Mouse (Mus musculus) cerebellum, postnatal 4 days (tissue): ENCODE data around the gene Lipe.

Experiments
- DNase-seq, 2 experiments: peaks; one replicate each; pipeline ENCODE4 v3.0.0; 2022; ENCODE audit warnings: low spot score in 2 of 2, mixed read lengths in 1 of 2

Gene Lipe

DNA sequence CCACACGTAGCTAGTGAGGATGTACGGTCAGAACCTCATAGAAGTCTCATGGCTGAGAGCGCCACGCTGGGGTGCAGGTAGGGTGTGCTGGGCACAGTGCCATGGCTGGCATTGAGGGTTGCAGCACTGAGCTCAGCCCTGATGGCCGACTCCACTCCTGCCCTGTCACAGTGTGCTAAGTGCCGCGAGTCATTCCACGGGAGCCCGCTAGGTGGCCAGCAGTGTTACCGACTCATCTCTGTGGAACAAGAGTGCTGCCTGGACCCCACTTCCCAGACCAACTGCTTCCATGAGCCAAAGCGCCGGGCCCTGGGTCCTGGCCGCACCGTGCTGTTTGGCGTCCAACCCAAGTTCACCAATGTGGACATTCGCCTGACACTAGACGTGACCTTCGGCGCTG lies 35.4 kb downstream of the Lipe start:
- DNase-seq = no peak

DNA sequence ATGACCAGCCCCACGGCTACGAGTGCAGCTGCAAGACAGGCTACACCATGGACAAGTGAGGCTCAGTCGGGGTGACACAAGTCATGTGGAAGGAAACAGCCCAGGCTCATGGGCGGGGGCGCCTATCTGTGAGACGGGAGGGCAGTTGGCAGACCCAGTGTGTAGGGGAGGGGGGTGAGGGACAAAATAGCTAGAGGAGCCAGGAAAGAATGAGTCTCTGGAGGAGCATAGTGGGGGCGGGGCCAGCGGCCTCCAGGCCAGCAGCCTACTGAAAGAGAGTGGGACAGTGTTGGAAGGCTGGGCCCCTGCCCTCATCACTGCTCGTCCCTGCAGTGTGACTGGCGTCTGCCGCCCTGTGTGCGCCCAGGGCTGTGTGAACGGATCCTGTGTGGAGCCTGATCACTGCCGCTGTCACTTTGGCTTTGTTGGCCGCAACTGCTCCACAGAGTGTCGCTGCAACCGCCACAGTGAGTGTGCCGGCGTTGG lies 39.7 kb downstream of the Lipe start:
- peak in 1 of 2 experiments; percentile 49 for DNase-seq

DNA sequence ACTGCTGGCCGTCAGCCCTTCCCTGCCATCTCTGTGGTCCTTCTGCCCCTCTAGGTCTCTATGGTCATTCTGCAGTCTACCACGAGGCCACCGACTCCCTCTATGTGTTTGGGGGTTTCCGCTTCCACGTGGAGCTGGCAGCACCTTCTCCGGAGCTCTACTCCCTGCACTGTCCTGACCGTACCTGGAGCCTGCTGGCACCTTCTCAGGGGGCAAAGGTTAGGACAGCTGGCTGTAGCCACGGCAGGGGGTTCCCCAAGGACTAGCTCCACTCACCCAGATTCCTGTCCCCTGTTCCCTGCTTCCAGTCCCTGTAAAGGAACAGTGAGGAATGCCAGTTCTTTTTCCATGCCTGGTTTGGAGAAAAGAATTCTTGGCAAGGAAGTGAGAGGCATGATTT lies 49.6 kb downstream of the Lipe start:
- no peak for DNase-seq

DNA sequence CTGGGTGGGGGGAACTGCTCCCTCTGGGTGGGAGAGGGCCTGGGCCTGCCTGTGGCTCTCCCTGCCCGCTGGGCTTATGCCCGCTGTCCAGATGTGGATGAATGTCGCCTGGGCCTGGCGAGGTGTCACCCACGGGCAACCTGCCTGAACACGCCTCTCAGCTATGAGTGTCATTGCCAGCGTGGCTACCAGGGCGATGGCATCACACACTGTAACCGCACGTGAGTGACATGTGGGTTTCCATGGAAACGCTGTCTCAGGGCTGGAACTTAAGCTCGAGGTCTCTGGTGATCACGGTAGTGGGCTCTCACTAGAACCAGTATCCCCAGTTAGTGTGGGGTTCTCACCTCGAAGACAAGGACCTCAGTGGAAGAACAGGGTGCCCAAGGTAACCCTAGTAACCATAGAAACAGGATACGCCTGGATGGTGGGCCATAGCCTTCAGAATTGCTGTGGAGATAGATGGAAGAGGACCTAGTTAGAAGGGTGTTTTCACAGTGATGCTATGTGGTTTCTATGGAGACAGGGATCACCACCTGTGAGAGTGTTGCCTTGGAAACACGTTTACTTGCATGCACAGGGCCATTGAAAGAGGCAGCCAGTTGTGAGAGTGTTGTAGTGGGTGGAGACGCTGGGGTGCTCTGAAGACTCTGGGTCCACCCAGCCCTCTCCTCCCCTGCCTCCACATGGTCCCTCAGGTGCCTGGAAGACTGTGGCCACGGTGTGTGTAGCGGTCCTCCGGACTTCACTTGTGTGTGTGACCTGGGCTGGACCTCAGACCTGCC lies 57.3 kb downstream of the Lipe start:
- DNase-seq = no peak

DNA sequence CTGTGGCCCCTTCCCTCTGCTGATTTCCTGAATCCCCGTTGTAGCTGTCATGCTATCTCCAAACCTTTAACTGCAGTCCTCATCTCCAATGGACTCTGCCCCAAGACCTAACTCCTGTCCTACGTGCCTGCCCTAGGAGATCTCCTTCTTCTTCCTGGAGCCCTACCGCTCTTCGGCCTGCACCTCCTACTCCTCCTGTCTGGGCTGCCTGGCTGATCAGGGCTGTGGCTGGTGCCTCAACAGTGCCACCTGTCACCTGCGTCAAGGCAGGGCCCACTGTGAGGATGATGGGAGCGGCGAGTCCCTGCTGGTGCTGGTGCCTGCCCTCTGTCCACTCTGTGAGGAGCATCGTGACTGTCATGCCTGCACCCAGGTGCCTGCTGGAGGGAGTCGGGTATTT lies 59.2 kb downstream of the Lipe start:
- DNase-seq = no peak

DNA sequence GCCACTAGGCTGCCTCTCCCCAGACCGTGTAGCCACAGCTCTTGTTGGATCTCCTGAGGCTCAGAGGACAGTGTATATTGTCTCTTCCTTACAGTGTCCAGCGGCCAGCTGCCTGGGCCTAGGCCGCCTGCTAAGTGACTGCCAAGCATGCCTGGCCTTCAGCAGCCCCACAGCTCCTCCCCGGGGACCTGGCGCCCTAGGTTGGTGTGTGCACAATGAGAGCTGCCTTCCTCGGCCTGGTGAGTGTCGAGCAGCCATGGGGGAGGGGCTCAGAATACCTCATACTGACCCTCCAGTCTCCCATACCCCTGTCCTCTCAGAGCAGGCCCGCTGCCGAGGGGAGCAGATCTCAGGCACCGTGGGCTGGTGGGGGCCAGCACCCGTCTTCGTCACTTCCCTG lies 64.0 kb downstream of the Lipe start:
- no peak for DNase-seq

DNA sequence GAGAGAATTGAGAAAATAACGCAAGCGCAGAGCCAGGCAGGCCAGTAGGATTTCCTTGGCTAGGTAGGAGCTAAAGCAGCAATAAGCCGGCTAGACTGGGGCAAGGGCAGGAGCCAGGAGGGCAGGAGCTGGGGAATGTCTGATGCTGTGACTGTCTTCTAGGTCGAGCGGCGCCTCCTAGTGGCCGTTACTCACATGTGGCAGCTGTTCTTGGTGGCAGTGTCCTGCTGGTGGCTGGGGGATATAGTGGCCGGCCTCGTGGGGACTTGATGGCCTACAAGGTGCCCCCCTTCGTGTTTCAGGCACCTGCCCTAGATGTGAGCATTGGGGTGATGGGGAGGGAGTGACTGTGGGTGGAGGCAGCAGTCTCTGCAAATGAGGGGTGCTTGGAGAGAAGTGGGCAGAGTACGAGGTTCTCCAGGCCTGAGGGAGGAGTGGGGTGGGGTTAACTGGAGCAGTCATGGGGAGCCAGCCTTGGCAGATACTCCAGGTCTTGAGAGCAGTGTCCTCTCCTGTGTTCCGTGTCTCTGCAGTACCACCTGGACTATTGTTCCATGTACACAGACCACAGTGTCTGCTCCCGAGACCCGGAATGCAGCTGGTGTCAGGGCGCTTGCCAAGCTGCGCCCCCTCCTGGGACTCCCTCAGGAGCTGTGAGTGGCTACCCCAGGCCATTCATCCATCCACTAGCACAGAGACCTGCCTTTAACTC lies 64.8 kb downstream of the Lipe start:
- DNase-seq = peak in 1 of 2 experiments; percentile 71
